Mouse (Mus musculus) forebrain, embryonic 11.5 days (tissue): ENCODE data around the gene Foxl1. TPM values are rescaled to one million over a fixed set of nuclear protein-coding genes. Genes with fewer than 3 reads are reported as not detected.

Experiments
- ATAC-seq: fragments of 200-750 bp; cut with Nextera tagmentation; replicated peaks from 2 replicates; pipeline ENCODE4 v1.8.0; 2017; ENCODE audit warnings: moderate TSS enrichment; ENCODE audit not compliant: low FRiP score
- DNase-seq: peaks from one replicate; pipeline ENCODE4 v3.0.0-alpha.2; 2017; ENCODE audit warnings: low spot score
- H3K27ac ChIP-seq: fragments of 300-500 bp; sonication (generic); 2 replicates; pipeline ENCODE4 v1.5.1; 2014; ENCODE audit warnings: low read depth, low read length
- H3K27me3 ChIP-seq: fragments of 300-500 bp; sonication (generic); 2 replicates; pipeline ENCODE4 v1.6.1; 2014; ENCODE audit warnings: mild to moderate bottlenecking, low read length, mixed read lengths; ENCODE audit not compliant: control insufficient read depth, insufficient read depth
- H3K36me3 ChIP-seq: fragments of 300-500 bp; sonication (generic); 2 replicates; pipeline ENCODE4 v1.6.1; 2014; ENCODE audit warnings: mild to moderate bottlenecking, low read length, moderate library complexity, mixed read lengths; ENCODE audit not compliant: control insufficient read depth, insufficient read depth
- H3K4me1 ChIP-seq: fragments of 300-500 bp; sonication (generic); replicated peaks from 2 replicates; pipeline ENCODE4 v1.6.1; 2014; ENCODE audit warnings: low read length, mixed read lengths; ENCODE audit not compliant: control insufficient read depth, insufficient read depth
- H3K4me2 ChIP-seq: fragments of 300-500 bp; sonication (generic); 2 replicates; pipeline ENCODE4 v1.6.1; 2014; ENCODE audit warnings: low read depth, mild to moderate bottlenecking, low read length, moderate library complexity, mixed read lengths; ENCODE audit not compliant: severe bottlenecking
- H3K4me3 ChIP-seq: fragments of 300-500 bp; sonication (generic); 2 replicates; pipeline ENCODE4 v1.5.1; 2014; ENCODE audit warnings: low read depth, low read length
- H3K9ac ChIP-seq: fragments of 300-500 bp; sonication (generic); 2 replicates; pipeline ENCODE4 v1.6.1; 2014; ENCODE audit warnings: low read length
- H3K9me3 ChIP-seq: fragments of 300-500 bp; sonication (generic); 2 replicates; pipeline ENCODE4 v1.6.1; 2016; ENCODE audit warnings: low read length, mixed read lengths; ENCODE audit not compliant: control insufficient read depth
- WGBS: fragments of 180-500 bp; shearing (Covaris S2); extraction: QIAGEN DNeasy Blood & Tissue Kit; methylation state at CpG from one replicate; pipeline ENCODE4 v1.1.7; 2014; 5-methylcytosine and 5-hydroxymethylcytosine counted together
- polyA plus RNA-seq: library from polyadenylated mRNA; unstranded; fragments of >200 nt; fragmentation: Nextera tagmentation; extraction: Ambion mirVana; gene quantifications from 2 replicates; pipeline ENCODE4 v1.2.1, GENCODE M21; 2014

Foxl1 gene
- polyA plus RNA-seq, 1 experiment from 2014 or later = 0.81 TPM

- no peak for ATAC-seq
- H3K9me3 ChIP-seq = no peaks in the 10 kb centered on the region
- no peak overlapping the region for H3K9ac ChIP-seq
- no peaks in the 10 kb centered on the region for H3K36me3 ChIP-seq
- H3K4me2 ChIP-seq = no peak overlapping the region
- no peak for DNase-seq
- WGBS = 1% methylated on average over 40 of the region's 40 CpGs
- H3K27me3 ChIP-seq = peaks cover 84% of the 10 kb centered on the region
- H3K27ac ChIP-seq = no peak overlapping the region
- H3K4me1 ChIP-seq = peaks cover 7% of the 10 kb centered on the region; the same call in 1 of the 2 replicates
- H3K4me3 ChIP-seq = no peak overlapping the region
Observed at GRCm38 (mm10) chr8:121088871-121089630, 38.7 kb upstream of the Foxl1 start.

GRCm38 (mm10) chr8:121089631-121090380 is 37.9 kb upstream of the Foxl1 start:
- DNase-seq = no peak
- Histone ChIP-seq H3K4me1 (peaks cover 2% of the 10 kb centered on the region; the same call in 1 of the 2 replicates), H3K4me2 (no peak overlapping the region), H3K27me3 (peaks cover 76% of the 10 kb centered on the region), H3K36me3 (no peaks in the 10 kb centered on the region), H3K4me3 (no peak overlapping the region), H3K27ac (no peak overlapping the region), H3K9me3 (no peaks in the 10 kb centered on the region), H3K9ac (no peak overlapping the region)
- WGBS = 2% methylated on average over 32 of the region's 32 CpGs
- no peak for ATAC-seq

GRCm38 (mm10) chr8:121090716-121091115 is 37.0 kb upstream of the Foxl1 start:
- Histone ChIP-seq H3K4me3 (no peak overlapping the region), H3K4me2 (no peak overlapping the region), H3K9me3 (no peaks in the 10 kb centered on the region), H3K27ac (no peak overlapping the region), H3K4me1 (no peaks in the 10 kb centered on the region), H3K36me3 (no peaks in the 10 kb centered on the region), H3K27me3 (peaks cover 67% of the 10 kb centered on the region), H3K9ac (no peak overlapping the region)
- ATAC-seq (no peak), DNase-seq (no peak)
- whole genome bisulfite sequencing = 0% methylated on average over 1 of the region's 1 CpGs

- Histone ChIP-seq H3K9me3 (no peaks in the 10 kb centered on the region), H3K36me3 (no peaks in the 10 kb centered on the region; the same call in 1 of the 2 replicates), H3K9ac (no peak overlapping the region), H3K4me1 (no peaks in the 10 kb centered on the region), H3K27me3 (peaks cover 53% of the 10 kb centered on the region), H3K4me3 (no peak overlapping the region), H3K4me2 (no peak overlapping the region), H3K27ac (no peak overlapping the region)
- DNase-seq (no peak), ATAC-seq (peak; percentile 34)
- WGBS = 35% methylated on average over 6 of the region's 6 CpGs
Observed at GRCm38 (mm10) chr8:121092141-121092540, 35.6 kb upstream of the Foxl1 start.

- WGBS = 5% methylated on average over 16 of the region's 16 CpGs
- peak; percentile 92 for DNase-seq
- Histone ChIP-seq H3K4me1 (no peaks in the 10 kb centered on the region), H3K36me3 (no peaks in the 10 kb centered on the region; the same call in 1 of the 2 replicates), H3K9ac (no peak overlapping the region), H3K27ac (no peak overlapping the region), H3K4me2 (no peak overlapping the region), H3K4me3 (no peak overlapping the region), H3K27me3 (peaks cover 48% of the 10 kb centered on the region), H3K9me3 (no peaks in the 10 kb centered on the region)
- ATAC-seq = peak; percentile 53
Observed at GRCm38 (mm10) chr8:121092627-121093026, 35.1 kb upstream of the Foxl1 start.

GRCm38 (mm10) chr8:121093496-121093895 is 34.2 kb upstream of the Foxl1 start:
- DNase-seq (no peak), ATAC-seq (no peak)
- no peak overlapping the region for H3K4me2 ChIP-seq

GRCm38 (mm10) chr8:121104049-121104818 is 23.5 kb upstream of the Foxl1 start:
- peaks cover 5% of the 10 kb centered on the region; the same call in 1 of the 2 replicates for H3K36me3 ChIP-seq
- peak; percentile 92 for DNase-seq
- no peaks in the 10 kb centered on the region for H3K27me3 ChIP-seq
- H3K9me3 ChIP-seq = no peaks in the 10 kb centered on the region
- no peak overlapping the region for H3K27ac ChIP-seq
- H3K4me2 ChIP-seq = no peak overlapping the region
- peaks cover 5% of the 10 kb centered on the region; the same call in 1 of the 2 replicates for H3K4me1 ChIP-seq
- 50% methylated on average over 17 of the region's 17 CpGs for WGBS
- peak; percentile 29; the same call in 1 of the 2 replicates for ATAC-seq
- H3K9ac ChIP-seq = no peak overlapping the region
- no peak overlapping the region for H3K4me3 ChIP-seq

More at GRCm38 (mm10) chr8:121093496-121093895, 34.2 kb upstream of the Foxl1 start:
- Histone ChIP-seq H3K27me3 (peaks cover 41% of the 10 kb centered on the region), H3K36me3 (no peaks in the 10 kb centered on the region; the same call in 1 of the 2 replicates), H3K9me3 (no peaks in the 10 kb centered on the region), H3K4me3 (no peak overlapping the region), H3K4me1 (no peaks in the 10 kb centered on the region), H3K27ac (no peak overlapping the region), H3K9ac (no peak overlapping the region)
- WGBS = 63% methylated on average over 6 of the region's 6 CpGs
